Mouse (Mus musculus) lung, postnatal 4 days (tissue): ENCODE results near the gene Spg21.

Experiments
- DNase-seq, 2 experiments: peaks; one replicate each; pipeline ENCODE4 v3.0.0; 2021

Gene Spg21

DNA sequence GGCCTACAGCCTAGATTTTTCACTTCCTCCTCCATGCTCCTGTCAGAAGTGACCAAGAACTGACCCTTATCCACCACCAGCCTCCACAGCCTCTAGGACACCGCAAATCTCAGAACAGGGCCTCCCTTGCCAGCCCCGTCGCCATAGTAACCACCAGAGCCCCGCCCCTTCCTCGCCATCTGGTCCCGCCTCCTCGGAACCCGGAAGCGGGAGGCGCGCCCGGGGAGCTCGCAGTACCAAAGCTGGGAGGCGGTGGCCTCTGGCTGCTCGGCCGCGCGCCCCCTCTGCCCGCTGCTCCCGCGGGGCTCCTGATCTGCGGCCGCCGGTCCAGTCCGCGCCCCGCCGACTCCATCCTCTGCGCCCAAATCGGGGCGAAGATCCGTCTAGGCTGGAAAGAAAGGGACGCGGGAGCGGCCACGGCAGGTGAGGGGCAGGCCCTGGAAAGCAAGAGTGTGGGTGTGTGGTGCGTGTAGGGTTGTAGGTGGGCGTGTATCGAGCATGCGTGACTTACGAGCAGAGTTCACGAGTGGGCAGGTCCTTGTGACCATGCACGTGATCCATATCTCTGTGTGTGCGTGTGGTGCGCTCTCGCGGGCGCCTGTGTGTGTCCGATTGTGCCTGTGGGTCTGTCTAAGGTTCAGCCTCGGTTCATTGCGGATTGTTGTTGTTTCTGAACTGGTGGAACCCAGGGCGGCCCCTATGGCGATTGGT is at the start of gene Spg21:
Gene Spg21 (plus strand): TSS at position 216 of the 711 bp plus-strand sequence.
- peak; percentile 97 to 99 for DNase-seq

DNA sequence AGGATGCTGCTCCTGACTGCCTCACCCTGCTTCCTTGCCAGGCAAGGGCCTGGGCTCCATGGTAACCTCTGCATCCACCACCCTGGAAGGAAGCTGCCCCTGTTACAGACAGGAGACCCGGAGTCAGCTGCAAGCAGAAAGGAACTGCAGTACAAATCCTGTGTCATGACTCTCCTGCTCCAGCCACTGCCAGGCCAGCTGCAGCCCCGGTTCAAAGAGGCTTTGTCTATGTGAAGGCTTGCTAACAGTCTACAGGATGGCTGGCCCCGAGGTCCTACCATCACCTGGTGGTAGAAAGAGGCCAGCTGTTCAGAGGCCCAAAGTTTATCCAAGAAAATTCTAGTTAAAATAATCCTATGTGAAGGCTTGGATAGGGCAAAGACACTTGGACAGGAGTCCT is 49.4 kb upstream of the Spg21 start:
- no peak for DNase-seq

DNA sequence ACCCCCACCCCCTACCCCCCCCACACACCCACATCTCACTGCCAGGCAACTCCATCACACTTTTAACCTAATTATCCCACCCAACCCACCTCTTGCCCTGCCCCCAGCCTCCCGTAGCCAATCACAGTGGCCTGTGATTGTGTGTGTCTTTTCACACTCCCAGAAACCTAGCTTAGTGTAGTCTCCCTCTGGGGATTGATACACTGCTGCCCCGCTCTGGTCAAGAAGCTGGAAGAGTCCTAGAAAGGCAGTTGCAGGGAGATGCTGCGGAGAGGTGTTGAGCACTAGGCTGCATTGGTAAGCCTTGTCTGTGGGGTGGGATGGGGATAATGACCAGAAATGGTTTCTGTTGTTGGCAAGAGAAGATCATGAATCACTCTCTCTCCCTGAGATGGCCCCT is 43.0 kb upstream of the Spg21 start:
- DNase-seq: no peak

DNA sequence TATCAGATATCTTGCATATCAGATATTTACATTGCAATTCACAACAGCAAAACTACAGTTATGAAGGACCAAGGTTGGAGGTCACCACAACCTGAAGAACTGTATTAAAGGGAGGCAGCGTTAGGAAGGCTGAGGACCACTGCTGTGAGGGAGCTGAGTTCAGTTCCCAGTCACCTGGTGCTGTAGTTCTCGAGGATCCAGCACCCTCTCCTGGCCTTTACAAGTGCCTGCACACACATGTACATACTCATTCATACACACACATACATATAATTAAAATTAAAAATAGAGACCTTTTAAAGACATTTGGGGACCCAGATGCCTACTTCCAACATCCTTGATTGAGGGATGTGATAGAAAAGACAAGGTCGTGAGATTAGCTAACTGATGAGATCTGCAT is 41.1 kb upstream of the Spg21 start:
- DNase-seq: no peak

DNA sequence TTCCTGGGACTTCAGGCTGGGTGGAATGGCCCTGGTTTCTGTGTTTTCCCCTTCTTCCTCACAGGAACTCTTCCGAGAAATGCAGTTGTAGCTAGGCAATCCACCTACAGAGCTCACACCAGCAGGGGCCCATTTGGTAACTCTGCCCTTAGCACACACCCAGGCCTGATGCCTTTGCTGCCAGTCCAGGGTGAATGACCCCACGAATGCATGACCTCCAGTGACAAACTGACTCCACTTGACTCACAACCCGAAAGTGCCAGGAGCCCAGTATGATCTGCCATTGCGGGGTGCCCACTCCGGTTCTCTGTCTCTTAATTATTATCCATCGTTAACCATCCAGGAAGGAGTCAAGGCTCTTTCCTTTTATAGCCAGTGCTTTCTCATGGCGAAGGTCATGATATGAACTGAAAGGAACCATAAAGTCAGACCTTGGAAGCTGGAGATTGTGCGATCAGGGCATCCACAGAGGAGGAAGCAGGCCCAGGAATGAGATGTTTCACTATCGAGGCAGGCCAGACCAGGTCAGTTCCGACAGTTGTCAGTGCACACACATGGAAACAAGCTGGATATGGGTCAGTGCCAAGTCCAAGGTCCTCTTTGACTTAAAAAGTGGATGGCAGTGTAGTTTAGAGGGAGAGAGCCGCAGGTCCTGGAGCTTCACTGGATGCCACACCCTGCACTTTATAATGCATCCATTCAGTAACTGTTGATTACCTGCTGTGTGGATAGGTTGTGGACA is 37.8 kb upstream of the Spg21 start, which contains the start of gene Slc51b:
Gene Slc51b (minus strand): TSS at position 196 of the 742 bp plus-strand sequence.
- no peak for DNase-seq

DNA sequence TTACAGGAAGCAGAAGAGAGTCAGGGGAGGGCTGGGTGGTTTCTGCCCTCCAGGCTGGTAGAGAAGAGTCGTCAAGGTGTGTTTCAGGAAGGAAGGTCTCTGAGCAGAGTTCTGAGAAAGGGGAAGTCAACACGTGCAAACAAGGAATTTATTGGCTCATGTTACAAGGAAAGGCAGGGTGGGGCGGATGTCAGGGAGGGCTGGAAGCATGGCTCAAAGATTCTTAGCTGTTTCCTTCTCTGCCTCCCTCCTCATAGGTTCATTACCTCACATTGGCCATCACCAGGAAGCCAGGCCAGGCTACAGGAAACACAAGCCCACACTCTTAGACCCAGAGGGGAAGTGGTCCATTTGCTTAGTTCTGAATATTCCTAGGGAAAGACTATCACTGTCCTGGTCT is 36.4 kb upstream of the Spg21 start:
- no peak for DNase-seq

DNA sequence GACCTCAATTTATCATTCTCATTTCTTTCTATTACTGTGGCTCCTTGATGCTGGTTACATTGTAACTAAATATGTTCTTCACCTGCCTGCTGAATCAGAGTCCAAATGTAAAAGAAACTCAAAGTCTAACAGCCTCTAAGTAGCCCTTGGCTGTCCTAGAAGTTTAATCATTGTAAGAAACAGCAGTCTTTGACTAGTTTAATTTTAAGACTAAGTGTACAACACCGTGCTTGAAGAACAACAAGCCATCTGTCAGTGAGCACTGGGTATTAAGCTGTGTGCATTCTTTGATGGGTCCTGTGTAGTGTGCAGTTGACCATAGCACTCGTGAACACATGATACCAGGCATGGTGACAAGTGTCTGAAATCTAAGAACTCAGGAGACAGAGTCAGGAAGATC is 33.2 kb upstream of the Spg21 start:
- no peak for DNase-seq

DNA sequence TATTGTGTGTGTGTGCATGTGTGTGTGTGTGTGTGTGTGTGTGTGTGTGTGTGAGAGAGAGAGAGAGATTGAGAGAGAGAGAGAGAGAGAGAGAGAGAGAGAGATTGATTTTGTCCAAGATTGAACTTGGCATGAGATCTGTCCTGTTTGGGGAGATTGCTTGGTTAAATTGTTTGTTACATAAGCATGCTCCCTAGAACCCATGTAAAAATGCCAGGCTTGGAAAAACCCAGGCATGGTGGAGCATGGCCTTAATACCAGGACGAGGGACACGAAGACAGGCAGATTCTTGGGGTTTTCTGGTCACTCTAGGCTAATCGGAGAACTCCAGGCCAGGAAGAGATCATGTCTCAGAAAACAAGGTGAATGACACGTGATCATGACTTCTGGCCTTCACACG is 32.7 kb upstream of the Spg21 start:
- DNase-seq: no peak

DNA sequence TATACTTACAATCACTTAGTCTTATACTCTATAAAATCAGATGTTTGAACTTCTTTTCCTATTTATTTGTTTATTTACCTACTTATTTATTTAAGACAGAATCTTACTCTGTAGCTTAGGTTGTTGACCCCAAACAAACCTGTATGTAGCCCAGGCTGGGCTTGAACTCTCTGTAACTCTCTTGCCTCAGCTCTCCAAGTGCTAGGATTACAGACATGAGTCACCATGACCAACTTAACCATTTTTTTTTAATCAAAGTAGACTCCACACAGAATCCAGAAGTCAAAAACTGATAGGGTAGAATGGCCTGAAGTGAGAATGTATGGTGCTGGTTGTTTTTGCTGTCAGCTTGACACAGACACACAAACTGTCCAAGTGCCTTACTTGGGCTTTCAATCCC is 30.3 kb upstream of the Spg21 start:
- DNase-seq: no peak

DNA sequence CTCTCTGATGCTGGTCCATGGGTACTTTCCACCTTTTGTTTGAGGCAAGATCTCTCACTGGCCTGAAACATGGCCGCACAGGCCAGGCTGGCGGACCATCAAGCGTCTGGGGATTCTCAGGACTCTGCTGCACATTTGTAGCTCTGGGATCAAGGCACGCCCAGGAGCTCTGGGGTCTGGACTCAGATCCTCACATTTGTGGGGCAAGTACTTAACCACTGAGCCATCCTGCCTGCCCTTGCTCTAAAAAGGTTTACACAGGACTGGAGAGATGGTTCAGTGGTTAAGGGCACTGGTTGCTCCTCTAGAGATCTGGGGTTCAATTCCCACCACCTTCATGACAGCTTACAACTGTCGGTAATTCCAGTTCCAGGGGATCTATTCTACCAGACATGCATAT is 29.8 kb upstream of the Spg21 start:
- DNase-seq: no peak

DNA sequence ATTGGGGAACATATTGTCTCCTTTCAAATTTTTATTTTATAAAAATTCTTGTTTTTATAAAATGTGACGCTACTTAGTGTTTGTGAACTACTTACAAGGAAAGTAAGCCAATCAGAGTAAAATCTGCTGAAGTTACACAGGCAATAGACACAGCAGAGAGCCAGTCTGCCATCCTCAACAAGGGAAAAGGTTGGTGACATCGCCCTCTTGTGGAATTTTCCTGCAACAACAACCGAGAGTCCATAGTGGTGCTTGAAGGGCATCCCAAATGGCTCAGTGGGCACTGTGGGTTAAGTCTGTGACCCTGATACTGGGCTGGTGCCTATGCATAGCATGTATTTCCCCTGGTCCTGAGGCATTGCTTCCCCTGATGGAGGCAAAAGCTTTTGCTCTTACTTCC is 28.5 kb upstream of the Spg21 start:
- peak; percentile 71 to 90 for DNase-seq

DNA sequence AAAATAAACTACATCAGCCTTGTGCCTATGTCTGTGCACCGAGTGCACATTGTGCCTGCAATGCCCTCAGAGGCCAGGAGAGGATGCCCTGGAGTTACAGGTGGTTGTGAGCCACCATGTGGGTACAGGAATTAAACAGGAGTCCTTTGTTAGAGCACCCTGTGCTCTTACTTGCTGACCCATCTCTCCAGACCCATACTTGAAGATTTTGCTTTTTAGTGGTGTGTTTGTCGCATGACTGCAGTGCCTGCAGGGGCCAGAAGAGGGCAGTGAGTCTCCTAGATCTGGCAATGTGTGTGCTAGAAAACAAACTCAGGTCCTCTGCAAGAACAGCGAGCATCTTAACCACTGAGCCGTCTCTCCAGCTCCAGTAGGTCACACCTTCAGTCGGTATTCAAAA is 26.6 kb upstream of the Spg21 start:
- DNase-seq: peak; percentile 58 to 70

DNA sequence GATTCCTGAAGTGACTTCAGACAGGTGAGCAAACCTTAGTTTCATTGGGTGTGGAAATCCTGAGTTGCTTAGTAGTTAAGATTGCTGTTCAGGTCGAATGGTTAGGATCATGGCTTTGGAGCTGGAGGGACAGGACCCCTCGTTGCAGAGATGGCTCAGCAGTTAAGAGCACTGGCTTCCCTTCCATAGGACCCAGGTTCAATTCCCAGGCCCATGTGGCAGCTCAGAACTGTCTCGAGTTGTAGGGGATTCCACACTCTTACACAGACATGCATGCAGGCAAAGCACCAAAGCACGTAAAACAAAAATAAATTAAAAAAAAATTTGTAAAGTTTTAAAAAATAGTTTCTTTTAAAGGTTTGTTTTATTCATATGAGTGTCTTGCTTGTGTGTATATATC is 25.5 kb upstream of the Spg21 start:
- no peak for DNase-seq

DNA sequence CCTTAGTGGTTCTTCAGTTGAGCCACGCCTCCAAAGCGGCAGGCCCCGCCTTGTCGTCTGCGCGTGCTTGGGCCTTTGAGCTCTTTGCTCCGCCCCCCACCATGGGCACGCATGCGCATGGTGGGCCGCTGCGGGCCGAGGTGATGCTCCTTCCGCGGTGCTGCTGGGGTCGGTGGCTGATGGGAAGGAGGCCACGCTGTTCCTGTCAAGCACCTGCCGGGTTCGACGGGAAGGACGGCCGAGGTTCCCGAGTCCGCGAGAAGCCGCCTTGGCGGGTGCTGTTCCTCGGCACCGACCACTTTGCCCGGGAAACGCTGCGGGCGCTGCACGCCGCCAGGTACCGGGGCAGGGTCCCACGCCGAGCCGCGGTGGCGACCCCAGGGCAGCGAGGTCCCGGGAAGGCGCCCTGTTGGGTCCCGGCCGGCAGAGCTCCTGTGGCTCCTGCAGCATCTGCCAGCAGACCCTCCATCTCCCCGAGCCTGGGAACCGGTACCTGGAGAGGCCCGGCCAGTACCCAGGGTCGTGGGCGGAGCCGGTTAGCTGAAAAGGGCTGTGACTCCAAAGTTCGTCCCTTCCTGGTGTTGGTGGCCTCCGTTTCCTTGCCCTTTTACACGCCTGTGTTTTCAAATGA is 25.0 kb upstream of the Spg21 start, which contains the start of gene Mtfmt:
Gene Mtfmt (plus strand): TSS at position 112 of the 631 bp plus-strand sequence.
- DNase-seq: peak; percentile 95 to 96

DNA sequence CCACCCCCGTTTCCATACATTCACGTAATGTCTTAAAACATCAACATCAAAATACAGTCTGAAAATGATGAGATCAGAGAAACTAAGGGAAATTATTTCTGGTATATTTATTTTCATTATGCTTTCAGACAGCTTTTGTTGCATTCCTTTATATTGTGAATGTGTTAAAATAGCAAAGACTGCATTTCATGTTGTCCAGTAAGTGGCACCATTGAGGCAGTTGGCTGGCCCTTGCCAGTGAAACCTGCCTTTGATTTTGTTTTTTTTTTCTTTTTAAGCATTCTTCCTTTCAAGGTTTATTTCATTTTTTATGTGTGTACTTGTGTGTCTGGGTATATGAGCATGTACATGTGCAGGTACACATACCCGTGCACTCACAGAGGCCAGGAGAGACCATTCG is 16.1 kb upstream of the Spg21 start:
- no peak for DNase-seq

DNA sequence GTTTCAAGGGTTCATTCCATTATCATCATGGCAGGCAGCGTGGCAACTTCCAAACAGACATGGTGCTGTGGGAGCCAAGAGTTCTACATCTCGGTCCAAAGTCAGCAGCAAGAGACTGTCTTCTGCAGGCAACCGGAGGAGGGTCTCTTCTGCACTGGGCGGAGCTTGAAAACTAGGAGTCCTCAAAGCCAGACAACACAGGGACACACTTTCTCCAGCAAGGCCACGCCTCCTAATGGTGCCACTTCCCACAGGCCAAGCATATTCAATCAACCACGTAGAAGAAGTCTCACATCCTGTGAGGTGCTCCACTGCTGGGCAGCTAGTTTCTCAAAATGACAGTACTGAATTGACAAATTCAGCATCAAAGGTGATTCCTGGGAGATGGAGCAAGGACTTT is 12.8 kb upstream of the Spg21 start:
- DNase-seq: no peak

DNA sequence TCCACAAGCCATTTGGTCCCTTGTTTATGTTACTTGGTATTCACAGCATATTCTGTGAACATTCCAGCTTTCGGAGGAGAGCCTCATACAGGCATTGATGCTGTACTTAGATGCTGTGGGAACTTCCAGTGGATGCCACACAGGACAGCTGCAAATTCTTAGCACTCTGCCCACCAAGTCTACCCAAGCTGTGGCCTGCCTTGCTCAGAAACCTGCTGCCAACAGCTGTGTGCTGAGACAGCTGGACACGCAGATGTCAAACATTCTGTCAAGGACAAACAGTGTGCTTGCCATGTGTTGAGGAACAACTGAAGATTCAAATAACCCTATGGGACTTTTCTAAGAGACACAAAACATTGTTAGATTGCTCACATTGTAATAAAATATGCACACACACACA is 1.8 kb upstream of the Spg21 start:
- no peak for DNase-seq

DNA sequence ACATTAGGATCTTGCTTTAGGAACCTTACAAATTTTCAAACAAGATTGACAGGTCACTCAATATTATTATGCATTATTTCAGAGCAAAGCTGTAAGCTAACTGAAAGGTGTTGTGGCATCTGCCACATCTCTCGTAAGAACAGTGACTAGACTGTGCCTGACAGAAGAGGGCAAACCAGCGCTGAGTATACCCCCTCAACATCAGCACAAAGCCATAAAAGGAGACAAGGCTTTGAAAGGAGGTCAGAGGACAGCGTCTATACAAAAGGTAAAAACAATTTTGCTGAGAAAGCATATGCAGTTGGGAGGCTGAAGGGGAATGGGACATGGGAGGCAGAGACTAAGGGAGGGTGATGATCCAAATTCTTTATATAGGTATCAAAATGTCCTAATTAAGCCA is 549 bp upstream of the Spg21 start:
- DNase-seq: no peak

DNA sequence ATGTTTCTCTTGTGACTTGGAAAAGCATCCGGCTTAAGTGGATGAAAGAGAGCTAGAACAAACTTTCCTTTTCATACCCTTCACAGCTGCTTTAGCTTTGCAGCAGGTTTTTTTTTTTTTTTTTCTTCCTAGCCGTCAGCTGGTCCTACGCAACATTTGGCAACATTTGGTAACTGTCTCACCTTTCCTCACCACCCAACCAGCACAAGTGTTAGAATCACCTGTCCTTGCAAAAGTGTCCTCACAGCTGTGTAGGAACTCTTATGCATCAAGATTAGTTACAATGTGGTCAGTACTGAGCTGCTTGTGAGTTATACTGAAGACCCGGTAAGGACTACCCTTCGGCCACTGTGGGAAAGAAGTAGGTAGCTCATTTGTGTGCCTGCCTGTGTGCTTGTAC is 1.8 kb downstream of the Spg21 start:
- peak in 1 of 2 experiments; percentile 15 for DNase-seq

DNA sequence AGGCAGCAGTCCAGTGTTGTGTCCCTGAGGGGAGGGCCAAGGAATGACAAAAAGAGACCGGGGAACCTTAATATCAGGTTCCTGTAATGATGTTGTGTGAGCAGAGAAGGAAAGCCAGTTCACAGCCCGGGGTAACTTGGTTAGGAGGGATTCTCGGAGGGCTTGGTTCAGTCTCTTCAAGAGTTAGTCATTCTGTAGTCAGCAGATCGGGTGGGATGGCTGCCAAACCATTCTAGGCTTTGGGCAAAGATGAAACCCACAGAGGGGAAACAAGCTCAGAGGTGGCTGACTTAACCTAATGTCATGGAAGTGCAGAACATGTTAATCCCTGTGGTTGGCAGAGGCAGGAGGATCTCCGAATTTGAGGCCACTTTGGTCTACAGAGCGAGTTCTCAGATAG is 3.4 kb downstream of the Spg21 start:
- no peak for DNase-seq

DNA sequence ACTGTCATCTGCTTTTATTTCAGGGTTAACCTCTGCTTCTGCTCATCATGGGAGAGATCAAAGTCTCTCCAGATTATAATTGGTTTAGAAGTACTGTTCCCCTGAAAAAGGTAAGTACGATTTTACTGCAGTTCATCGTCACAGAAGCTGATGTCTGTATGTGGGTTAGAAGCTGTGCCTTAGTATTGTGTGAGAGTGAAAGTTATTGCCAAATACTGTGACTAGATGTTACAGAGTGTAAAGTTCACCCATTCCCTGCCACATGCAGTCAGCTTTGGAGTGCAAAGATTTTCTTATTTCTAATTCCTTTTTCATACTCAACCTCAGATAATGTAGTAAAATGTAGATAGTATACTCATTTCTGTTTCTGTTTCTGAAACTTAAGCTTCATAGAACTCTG is 4.5 kb downstream of the Spg21 start:
- DNase-seq: no peak

DNA sequence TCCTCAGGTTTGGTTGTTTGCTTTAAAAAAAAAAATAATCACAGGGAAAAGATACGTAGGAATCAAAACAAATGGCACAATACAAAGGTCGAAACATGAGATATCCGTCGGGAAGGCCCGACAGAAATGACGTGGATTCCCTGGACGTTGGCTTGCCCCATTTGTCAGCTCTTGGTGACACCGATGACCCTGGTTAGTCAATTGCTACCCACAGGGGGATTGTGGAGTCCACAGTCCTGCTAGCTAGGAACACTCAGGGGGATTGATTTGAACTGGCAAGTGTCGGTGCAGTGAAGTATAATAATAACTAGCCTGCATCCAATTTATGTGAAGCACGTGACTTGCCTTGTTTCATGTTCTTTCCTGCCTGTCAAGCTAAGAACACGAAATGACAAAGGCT is 6.9 kb downstream of the Spg21 start:
- DNase-seq: no peak

DNA sequence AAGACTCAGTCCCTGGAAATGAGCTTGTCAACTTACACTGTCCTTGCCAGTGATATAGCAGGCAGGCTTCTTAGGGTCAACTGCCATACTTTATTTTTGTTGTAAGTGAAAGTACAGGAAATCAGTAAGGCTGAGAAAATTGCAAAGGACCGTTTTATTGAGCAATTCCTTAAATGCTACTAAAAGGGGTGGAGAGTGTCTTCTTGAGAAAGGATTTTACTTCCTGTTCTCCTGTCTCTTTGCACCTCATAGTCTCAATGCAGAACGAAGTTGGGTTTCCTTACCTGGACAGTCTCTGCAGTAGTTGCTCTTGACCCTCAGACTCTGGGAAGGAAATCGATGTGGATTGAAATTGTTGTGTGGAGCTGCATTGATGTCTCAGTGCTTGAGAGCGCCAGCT is 12.0 kb downstream of the Spg21 start:
- DNase-seq: no peak

DNA sequence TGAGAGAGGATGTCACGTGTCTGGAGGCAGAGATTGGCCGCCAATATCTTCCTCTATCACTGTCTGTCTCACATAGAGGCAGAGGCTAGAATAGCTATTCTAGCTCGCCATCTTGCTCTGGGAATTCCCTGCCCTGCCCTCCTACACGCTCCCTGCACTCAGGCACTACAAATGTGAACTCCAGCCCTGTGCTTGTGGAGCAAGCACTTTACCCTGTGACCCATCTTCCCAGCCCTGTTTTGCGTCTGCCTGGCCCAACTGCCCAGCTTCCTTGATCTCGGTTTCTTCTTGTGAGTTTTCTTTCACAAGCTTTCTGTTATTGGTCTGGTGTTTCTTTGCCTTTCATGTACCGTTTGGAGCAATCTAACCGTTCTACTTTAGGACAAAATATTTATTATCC is 18.4 kb downstream of the Spg21 start:
- DNase-seq: no peak
